Mouse (Mus musculus) thymus, adult 2 months (tissue): ENCODE data around the gene Vmn1r16. TPM values are rescaled to one million over a fixed set of nuclear protein-coding genes. Genes with fewer than 3 reads are reported as not detected.

Experiments used
- DNase-seq: peaks from one replicate; pipeline ENCODE4 v3.0.0; 2021
- H3K27ac ChIP-seq: fragments of 200-500 bp; 2 replicates; pipeline ENCODE4 v1.5.1; 2012; ENCODE audit warnings: low read length, control low read depth; ENCODE audit not compliant: control insufficient read depth, insufficient read depth
- H3K27me3 ChIP-seq: fragments of 200-500 bp; 2 replicates; pipeline ENCODE4 v1.6.1; 2012; ENCODE audit warnings: mild to moderate bottlenecking, low read length, moderate library complexity, mixed read lengths; ENCODE audit not compliant: control insufficient read depth, insufficient read depth
- H3K36me3 ChIP-seq: fragments of 200-500 bp; 2 replicates; pipeline ENCODE4 v1.6.1; 2012; ENCODE audit warnings: mild to moderate bottlenecking, low read length, moderate library complexity; ENCODE audit not compliant: control insufficient read depth, insufficient read depth
- H3K4me1 ChIP-seq: fragments of 200-500 bp; replicated peaks from 2 replicates; pipeline ENCODE4 v1.6.1; 2012; ENCODE audit warnings: low read length; ENCODE audit not compliant: control insufficient read depth, insufficient read depth
- H3K4me3 ChIP-seq: fragments of 200-500 bp; 2 replicates; pipeline ENCODE4 v1.5.1; 2012; ENCODE audit warnings: mild to moderate bottlenecking, low read length, control low read depth, moderate library complexity; ENCODE audit not compliant: control insufficient read depth, insufficient read depth
- CTCF ChIP-seq: fragments of 200-500 bp; IDR thresholded peaks from 2 replicates; pipeline ENCODE4 v1.5.1; 2012; ENCODE audit warnings: mild to moderate bottlenecking, control low read depth, low read length, moderate library complexity, borderline replicate concordance; ENCODE audit not compliant: control insufficient read depth, poor library complexity, insufficient read depth; ENCODE audit errors: extremely low read depth
- POLR2A ChIP-seq: fragments of 200-500 bp; IDR thresholded peaks from 2 replicates; pipeline ENCODE4 v1.6.1; 2012; ENCODE audit warnings: mild to moderate bottlenecking, low read length, control low read depth, moderate library complexity; ENCODE audit not compliant: control insufficient read depth, poor library complexity, insufficient read depth; ENCODE audit errors: extremely low read depth
- WGBS: fragments of 180-500 bp; shearing (Covaris S2); methylation state at CpG from one replicate; pipeline ENCODE4 v1.1.7; 2018; 5-methylcytosine and 5-hydroxymethylcytosine counted together
- polyA plus RNA-seq: library from polyadenylated mRNA; depleted of rRNA; stranded (reverse); fragments of >200 nt; gene quantifications from 2 replicates; pipeline ENCODE4 v1.2.3, GENCODE M21; 2012; rRNA removed

The Vmn1r16 gene
- polyA plus RNA-seq, 1 experiment: not detected

GRCm38 (mm10) chr6:57271881-57272280 lies 57.4 kb downstream of the Vmn1r16 start:
- no peaks in the 10 kb centered on the region for H3K36me3 ChIP-seq
- 26% methylated on average over 3 of the region's 3 CpGs for WGBS
- H3K27ac ChIP-seq: no peak overlapping the region
- no peak for DNase-seq
- H3K4me1 ChIP-seq: no peaks in the 10 kb centered on the region
- no peak for TF ChIP-seq CTCF
- TF ChIP-seq POLR2A: no peak
- no peaks in the 10 kb centered on the region for H3K27me3 ChIP-seq
- H3K4me3 ChIP-seq: no peak overlapping the region

Other genes with a start within 250 kb of the Vmn1r16 start
- not detected in 2 replicates for gene Vmn1r10, start 220.0 kb downstream of the Vmn1r16 start, polyA plus RNA-seq
- not detected in 2 replicates for gene Vmn1r11, start 196.0 kb downstream of the Vmn1r16 start, polyA plus RNA-seq
- not detected in 2 replicates for gene Vmn1r12, start 172.6 kb downstream of the Vmn1r16 start, polyA plus RNA-seq
- not detected in 2 replicates for gene Vmn1r13, start 126.2 kb downstream of the Vmn1r16 start, polyA plus RNA-seq
- not detected in 2 replicates for gene Vmn1r14, start 97.8 kb downstream of the Vmn1r16 start, polyA plus RNA-seq
- not detected in 2 replicates for gene Vmn1r15, start 71.5 kb downstream of the Vmn1r16 start, polyA plus RNA-seq
- gene Vmn1r17, start 34.2 kb upstream of the Vmn1r16 start, polyA plus RNA-seq: not detected in 2 replicates
- gene Vmn1r18, start 66.3 kb upstream of the Vmn1r16 start, polyA plus RNA-seq: not detected in 2 replicates
- not detected in 2 replicates for gene Vmn1r19, start 74.3 kb upstream of the Vmn1r16 start, polyA plus RNA-seq
- not detected in 2 replicates for gene Vmn1r20, start 99.4 kb upstream of the Vmn1r16 start, polyA plus RNA-seq
- 3.5 and 4.7 TPM in 2 replicates for gene Ppm1k, start 206.0 kb upstream of the Vmn1r16 start, polyA plus RNA-seq